Mouse (Mus musculus): Measurements from ENCODE around the gene Klk8.

The Klk8 gene

DNA sequence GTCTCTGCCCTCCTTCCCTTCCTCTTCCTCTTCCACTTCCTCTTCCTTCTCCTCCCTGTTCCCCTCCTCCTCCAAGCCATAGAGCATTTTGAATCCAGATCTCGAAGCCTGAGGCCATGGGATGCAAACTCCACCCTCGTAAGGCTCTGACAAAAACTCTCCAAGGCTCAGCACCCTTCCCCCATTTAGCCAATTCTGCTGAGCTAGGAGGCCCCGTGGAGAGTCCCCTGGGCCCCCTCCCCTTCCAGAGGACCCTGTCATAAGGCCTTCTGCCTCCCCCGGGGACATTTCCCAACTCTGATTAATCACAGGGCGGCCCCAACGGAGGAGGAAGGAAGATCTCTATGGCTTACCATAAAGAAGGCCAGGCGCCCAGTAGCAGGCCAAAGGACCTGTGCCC lies 5.8 kb upstream of the Klk8 start, which contains the start of gene Klk9:
TSS of gene Klk9 (plus strand) at position 301 of the 400 bp plus-strand sequence.
- DNase-seq (ENCODE audit: low read depth, low spot score) = no peak

DNA sequence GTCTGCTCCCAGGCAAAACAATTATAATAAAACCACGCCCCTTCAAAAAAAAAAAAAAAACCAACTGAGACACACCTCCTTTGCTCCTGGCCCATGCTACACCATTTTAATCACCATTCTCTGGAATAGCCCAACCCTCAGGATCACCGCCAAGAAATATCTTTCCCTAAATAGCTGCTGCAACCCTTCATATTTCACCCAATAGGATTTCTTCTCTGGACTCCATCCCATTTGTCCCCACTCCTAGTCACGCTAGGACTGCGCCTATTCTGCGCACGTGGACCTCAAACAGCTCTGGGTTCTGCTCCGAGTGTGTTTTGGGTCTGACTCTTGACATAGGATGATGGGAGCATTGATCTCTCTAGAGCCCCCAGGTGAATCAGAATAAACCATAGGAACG lies 1.0 kb upstream of the Klk8 start:
- no peak for DNase-seq (ENCODE audit: low read depth, low spot score)

DNA sequence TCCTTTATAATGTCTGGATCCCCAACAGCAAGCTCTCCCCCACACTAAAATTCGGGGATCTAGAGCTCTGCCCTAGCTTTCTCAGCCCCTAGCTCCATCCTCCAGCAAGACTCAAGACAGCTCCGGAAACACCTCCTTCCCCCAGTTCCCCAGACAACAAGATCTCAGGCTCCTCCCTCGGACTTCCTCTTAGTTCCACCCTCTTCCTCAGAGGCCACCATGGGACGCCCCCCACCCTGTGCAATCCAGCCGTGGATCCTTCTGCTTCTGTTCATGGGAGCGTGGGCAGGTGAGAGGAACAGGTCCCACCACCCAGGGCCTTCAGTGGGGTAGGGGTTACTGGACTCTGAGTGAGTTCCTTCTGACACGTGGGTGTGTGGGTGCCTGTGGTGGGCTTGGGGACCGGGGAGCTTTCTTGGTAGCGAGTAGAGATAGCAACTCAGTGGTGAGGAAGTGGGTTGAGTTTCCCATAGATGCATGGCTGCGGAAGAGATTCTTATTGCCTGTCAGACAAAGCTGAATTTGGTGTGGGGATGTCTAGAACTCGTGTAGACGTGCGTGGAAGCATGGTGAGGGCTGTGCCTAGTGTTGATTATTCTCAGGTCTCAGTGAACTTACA lies 576 bp downstream of the Klk8 start:
- DNase-seq (ENCODE audit: low read depth, low spot score) = peak; percentile 12

DNA sequence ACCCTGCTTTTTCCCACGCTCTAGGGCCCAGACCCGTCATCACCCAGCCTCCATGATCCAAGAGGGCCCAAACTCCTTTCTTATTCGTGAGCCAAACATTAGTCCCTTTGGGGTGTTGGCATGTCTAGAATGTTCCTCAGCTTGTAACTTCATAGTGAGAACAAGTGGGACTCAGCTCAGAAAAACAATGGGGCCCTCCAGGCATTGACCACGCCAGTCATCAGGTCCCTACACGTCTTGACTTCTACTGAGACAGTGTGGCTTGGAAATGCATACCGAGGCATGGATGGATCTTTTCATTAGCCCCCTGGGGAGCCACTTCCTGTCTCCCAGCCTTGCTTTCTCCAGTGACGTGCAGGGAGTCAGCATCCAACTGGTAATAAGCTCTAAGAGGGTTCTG lies 2.5 kb downstream of the Klk8 start:
- DNase-seq (ENCODE audit: low read depth, low spot score) = no peak

- no peak for DNase-seq (ENCODE audit: low read depth, low spot score)
These were observed 13.6 kb downstream of the Klk8 start, which contains the start of gene Klk7 for GRCm38 (mm10) chr7:43810994-43811393. Gene Klk7 (plus strand): TSS chr7:43811294.

DNA sequence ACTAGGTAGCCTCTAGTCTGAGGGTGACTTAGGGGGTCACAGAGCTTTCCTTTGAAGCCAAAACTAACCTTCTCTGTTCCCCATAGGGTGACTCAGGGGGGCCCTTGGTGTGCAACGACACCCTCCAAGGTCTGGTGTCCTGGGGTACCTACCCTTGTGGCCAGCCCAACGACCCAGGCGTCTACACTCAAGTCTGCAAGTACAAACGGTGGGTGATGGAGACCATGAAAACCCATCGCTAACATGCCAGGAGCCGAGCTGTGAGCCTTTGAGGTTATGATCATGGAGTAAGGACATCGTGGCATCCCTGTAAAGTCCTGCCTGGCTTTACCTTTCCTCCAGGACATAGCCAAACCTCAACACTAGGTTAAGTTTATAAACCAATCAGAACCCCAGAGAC lies 17.8 kb downstream of the Klk8 start:
- DNase-seq (ENCODE audit: low read depth, low spot score) = no peak

- no peak for DNase-seq (ENCODE audit: low read depth, low spot score)
These were observed 19.4 kb downstream of the Klk8 start for GRCm38 (mm10) chr7:43816746-43817145.

DNA sequence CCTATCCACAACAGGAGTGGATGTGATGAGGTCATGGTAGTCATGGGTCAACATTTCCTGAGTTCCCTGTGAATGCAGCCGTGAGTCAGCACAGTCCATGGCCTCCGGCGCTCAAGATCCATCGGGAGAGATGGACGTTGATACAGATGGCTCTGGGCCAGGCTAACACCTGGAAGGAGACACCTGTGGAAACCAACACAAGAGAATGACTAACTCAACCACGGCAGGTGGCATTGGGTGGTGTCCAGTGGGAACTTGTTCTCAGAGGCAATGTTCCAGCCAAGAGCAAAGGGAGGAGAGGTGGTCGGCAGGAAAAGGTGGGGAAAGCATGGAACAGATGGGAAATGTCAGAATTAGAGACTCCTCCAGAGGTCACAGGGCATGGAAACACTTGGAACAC lies 24.2 kb downstream of the Klk8 start:
- DNase-seq (ENCODE audit: low read depth, low spot score) = no peak

DNA sequence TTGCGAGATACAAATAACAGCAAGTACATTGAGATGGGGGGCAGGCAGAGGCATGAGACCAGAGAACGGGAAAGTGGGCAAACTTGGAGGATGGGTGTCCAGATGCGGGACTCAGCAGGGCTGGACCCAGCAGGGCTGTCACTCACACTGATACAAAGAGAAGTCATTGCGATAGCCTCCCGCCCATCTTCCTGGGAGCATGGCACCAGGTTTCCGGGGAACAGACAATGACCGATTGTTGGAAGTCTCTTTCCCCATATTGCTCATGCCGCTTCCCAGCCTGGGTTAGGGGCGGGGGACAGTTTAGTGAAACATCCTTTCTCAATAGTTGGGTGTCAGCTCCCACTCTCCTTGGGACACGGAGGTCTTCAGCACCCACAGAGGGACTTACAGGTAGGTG lies 26.8 kb downstream of the Klk8 start, which contains the start of gene Klk6:
TSS of gene Klk6 (plus strand) at position 301 of the 400 bp plus-strand sequence.
- DNase-seq (ENCODE audit: low read depth, low spot score) = no peak

DNA sequence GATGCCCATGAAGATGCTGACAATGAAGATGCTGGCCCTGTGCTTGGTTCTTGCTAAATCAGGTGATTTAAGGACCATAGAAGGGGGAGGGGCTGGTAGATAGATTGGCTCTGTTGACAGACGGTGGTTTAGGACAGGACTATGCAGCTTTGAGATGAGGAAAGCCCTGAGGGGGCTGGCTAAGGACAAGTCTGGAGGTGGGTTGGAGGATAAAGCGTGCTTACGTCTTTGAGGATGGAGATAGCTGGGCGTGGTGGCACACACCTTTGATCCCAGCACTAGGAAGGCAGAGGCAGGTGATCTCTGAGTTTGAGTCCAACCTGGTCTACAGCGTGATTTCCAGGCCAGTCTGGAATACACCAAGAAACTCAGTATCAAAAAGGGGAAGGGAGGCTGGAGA lies 28.7 kb downstream of the Klk8 start:
- no peak for DNase-seq (ENCODE audit: low read depth, low spot score)

DNA sequence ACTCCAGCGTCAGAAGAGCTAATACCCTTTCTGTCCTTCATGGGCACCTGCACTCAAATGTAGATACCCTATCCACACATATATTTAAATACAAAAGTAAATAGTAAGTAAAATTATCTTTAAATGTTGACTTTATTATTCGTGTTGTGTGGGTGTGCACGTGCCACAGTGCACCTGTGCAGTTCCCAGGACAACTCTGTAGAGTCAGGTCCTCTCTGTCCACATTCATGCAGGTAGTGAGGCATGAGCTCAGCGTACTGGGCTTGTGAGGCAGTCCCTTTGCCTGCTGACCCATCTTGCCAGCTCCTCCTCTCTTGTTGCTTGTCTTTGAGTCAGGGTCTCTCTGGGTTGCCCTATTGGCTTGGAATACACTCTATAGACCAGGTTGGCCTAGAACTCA lies 30.3 kb downstream of the Klk8 start:
- no peak for DNase-seq (ENCODE audit: low read depth, low spot score)

DNA sequence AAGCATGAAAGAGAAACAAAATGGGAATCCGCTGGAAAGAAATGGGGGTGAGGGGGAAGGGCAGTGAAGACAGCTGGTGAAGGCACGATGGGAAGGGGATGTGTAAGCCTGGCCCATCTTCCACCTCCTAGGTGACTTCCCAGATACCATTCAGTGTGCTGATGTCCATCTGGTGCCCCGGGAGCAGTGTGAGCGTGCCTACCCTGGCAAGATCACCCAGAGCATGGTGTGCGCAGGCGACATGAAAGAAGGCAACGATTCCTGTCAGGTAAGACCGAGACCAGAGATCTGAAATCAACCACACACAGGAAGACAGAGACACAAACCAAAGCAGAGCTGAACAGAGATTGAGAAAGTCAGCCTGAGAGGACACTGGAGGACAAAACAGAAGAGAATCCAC lies 31.6 kb downstream of the Klk8 start:
- no peak for DNase-seq (ENCODE audit: low read depth, low spot score)

- DNase-seq (ENCODE audit: low read depth, low spot score) = no peak
These were observed 44.3 kb downstream of the Klk8 start, which contains the start of gene Klk5 for GRCm38 (mm10) chr7:43841701-43842100. Gene Klk5 (plus strand): TSS chr7:43841971.

DNA sequence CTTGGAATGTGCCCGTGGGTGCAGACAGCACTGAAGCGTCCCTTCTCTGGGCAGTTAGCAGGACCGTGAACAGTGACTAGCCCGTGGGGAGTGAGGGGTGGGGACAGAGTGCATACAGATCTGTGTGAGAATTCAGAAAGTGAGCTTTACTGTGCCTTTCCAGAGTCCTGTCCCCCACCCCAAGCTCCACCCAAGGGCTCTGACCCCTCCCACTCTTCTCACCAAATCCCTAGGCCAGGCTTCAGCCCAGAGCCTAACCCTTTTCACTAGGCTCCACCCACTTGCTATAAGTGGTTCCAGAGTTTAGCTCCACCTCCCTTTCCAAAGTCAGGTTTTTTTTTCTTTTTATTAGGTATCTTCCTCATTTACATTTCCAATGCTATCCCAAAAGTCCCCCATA lies 46.4 kb downstream of the Klk8 start:
- no peak for DNase-seq (ENCODE audit: low read depth, low spot score)

- no peak for DNase-seq (ENCODE audit: low read depth, low spot score)
These were observed 54.2 kb downstream of the Klk8 start for GRCm38 (mm10) chr7:43851616-43852015.

Data from mesoderm, embryonic 11.5 days (tissue).